Mouse (Mus musculus) cerebellum, postnatal 4 days (tissue): Measurements from ENCODE around the gene Gpr35.

Experiments used
- DNase-seq, 2 experiments: peaks; one replicate each; pipeline ENCODE4 v3.0.0; 2022; ENCODE audit warnings: low spot score in 2 of 2, mixed read lengths in 1 of 2

Gene Gpr35

DNA sequence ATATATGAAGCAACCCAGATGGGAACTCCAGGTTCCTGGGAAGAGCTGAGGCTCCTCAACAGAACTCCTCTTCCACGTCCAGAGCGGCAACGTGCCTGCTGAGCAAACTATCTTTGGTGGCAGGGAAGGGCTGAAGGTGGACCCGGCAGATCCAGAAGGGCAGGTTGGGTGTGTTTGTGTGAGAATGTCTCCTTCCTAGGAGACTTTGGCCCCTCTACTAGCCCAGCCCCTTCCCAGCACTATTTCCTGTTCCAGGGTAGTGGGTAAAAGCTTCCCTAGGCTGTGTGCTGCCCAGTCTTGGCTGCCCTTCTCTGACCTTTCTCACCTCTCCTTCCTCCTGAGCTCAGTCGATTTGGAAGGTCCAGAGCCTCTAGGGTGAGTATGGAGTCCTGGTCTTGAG is at the start of gene Gpr35:
TSS of gene Gpr35 (plus strand) at position 259 of the 400 bp plus-strand sequence.
- no peak for DNase-seq

DNA sequence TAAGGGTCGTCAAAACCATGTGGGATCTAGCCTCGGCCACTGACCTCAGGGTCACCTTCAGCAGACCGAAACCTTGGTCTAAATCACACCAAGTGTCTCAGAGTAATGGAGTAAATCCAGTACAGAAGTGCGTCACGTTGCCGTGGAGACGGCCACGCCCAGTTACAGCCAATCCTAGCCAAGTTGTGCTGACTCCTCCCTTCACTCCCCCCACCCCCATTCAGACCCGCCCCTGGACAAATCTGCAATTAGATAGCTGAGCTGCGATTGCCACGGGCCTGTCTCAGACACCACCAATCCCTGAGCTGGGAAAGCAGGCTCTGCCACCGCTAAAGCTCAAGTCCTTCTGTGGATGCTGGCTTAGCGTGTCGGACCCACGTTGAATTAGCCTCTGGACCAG is 47.9 kb upstream of the Gpr35 start, which contains the start of gene Ankmy1:
TSS of gene Ankmy1 (minus strand) at position 121 of the 400 bp plus-strand sequence.
- peak in 1 of 2 experiments; percentile 39 for DNase-seq

DNA sequence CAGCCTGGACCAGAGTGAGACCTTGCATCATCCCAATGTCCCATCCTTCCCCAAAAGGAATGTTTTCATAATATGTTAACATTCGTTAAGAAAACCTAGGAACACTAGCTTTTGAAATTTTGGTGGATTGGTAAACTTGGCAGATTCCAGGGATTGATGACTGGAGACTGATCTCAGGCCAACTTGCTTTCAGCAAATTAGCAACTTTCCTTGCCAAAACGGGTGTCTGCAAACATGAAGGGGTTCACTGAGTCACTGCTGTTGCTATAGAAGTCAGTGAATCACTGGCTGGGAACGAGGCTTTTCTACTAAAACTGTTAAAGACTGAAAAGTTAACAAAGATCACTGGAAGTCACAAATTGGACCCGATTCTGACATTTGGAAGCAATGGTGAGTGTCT is 47.0 kb upstream of the Gpr35 start:
- no peak for DNase-seq

DNA sequence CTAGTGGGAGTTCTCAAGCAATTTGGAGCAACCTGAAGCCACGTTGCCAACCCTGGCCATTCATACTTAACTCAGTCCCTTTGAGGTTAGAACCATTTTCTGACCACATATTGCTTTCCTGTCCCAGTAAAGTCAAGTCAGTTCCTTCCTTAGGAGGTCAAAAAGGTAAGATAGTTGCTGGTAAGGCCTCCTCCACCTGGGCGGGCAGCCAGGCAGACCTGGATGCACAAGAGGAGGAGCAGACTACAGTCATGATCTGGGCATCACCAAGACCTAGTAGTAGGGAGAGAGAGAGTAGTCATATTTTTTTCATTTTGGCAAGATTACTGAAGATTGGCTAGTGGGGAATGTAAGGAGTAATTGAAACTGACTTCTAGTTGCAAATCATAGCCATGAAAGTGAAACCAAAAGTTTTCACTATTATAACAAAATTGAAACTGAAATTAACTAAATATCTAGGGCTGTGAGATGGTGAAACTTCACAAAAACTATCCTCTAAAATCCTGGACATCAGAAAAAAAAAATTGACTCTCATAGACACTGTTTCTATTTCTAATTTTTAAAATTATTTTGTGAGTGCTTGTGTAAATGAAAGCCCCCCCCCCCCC is 44.9 kb upstream of the Gpr35 start:
- DNase-seq = no peak

DNA sequence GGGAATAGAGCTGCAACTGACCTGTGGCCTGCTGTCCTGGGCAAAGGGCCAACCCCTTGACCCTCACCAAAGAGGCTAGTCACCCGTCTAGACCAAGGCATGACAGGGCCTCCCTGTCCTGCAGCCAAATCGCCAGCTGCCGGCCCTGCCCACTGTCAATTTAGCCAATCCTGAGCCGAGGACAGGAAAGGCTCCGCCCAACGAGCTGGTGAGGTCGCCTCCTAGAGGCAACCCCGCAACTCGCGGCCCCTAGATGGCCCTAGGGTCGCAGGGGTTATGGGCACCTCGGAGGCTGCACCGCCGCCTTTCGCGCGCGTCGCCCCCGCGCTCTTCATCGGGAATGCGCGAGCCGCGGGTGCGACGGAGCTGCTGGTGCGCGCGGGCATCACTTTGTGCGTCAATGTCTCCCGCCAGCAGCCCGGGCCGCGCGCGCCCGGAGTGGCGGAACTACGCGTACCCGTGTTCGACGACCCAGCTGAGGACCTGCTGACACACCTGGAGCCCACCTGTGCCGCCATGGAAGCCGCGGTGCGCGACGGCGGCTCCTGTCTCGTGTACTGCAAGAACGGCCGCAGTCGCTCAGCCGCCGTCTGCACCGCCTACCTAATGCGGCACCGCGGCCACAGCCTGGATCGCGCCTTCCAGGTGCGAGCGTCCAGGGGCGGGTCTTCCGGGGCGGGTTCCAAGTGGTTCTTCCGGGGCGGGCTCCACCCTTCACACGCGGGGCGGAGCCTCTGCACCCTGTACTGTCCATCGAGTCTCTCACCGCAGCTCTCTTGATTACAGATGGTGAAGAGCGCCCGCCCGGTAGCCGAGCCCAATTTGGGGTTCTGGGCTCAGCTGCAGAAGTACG is 43.7 kb upstream of the Gpr35 start, which contains the start of gene Dusp28:
TSS of gene Dusp28 (plus strand) at position 203 of the 853 bp plus-strand sequence.
- DNase-seq = peak; percentile 57 to 79

DNA sequence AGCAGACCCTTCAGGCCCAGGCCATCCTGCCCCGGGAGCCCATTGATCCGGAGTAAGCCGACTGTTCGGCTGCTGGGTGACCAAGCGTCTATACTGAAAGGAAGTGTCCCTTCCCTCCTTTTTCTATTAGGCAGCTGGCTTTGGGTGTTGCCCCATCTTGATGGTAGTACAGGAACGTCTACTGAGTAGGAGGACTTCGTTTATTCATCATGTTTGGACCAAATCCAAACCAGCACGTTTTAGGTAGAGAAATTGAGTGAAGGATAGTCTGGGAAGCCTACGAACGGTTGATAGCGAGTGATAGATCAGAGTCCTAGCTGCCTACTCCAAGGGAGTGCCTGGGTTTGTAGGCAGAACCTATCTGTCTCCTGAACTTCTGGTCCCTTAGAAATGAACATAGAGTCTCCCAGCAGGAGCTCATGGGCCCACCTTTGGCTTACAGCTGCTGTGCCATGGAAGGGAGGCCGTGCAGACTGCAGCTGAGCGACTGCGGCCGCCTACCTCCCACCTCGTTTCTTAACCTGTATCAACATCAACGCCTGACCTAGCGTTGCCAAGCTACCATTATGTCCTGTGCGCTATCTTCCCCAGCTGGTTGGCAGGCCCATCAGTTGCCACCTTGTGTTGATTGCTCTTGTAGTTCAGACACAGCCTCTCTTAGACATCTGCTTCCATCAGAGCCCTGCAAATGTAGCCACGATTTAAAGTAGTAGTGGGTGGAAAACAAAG is 42.9 kb upstream of the Gpr35 start:
- no peak for DNase-seq

DNA sequence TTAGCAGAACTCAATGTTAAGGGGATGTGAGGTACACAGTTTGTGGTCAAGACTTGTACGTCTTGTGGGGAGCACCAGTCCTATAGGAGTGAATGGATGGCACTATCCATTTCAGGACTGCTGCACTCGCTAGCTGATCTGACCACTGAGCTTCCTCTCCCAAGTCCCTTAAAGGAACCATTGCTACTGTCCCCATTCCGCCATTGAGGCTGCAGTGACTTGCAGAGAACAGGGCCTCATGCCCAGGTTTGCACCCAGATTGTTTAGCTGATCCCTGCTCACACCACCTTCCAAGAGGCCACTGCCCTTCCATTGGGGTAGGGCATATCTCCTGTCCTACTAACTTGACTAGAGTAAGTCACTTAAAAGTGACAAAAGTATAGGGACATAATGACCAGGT is 42.0 kb upstream of the Gpr35 start:
- no peak for DNase-seq

DNA sequence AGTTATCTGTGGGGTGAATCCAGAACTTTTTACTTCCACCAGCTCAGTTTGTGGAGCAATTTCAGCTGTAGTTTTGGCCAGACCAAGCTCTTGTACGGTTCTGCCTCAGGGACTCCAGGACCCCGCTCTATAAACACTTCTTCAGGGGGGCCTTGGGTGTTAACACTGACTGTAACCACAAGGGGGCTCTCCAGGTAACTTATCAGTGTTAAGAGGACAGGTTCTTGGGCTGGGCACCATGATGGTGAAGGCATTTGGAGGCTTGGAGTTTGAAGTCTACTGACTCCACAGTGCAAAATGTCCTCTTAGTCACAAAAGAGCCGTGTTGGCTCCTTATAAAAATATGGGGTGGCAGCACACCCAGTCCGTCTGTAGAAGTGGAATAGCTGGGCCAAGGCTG is 41.6 kb upstream of the Gpr35 start:
- no peak for DNase-seq

DNA sequence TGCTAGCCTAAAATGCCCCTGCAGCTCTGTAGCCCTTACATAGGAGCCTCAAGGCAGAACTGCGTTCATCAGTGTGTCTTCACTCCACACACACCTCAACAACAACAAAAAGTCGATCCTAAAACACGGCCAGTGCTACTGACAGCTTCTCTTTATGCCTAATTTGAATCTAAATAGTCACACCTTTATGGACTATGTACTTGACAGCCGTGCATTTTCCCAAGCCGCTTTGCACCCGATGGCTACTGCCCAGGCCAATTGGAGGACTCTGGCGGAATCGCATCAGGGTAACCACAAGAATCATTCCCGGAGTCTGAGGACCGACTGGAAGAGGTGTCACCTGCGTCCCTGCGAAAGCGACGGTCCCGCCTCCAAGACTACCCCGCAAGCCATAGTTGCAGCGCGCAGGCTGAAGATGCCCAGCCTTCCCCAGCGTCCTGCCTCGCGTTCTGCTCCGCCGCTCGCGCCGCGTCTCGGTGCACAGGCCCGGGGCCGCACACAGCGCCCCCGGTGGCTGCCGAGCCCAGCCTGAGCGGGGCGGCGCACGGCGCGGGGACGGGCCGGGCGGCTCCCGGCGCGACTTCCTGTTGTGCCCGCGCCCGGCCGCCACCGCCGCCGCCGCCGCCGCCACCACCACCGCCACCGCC is 40.3 kb upstream of the Gpr35 start, which contains the start of gene Rnpepl1:
TSS of gene Rnpepl1 (plus strand) at position 545 of the 647 bp plus-strand sequence.
- DNase-seq = peak; percentile 58 to 76

DNA sequence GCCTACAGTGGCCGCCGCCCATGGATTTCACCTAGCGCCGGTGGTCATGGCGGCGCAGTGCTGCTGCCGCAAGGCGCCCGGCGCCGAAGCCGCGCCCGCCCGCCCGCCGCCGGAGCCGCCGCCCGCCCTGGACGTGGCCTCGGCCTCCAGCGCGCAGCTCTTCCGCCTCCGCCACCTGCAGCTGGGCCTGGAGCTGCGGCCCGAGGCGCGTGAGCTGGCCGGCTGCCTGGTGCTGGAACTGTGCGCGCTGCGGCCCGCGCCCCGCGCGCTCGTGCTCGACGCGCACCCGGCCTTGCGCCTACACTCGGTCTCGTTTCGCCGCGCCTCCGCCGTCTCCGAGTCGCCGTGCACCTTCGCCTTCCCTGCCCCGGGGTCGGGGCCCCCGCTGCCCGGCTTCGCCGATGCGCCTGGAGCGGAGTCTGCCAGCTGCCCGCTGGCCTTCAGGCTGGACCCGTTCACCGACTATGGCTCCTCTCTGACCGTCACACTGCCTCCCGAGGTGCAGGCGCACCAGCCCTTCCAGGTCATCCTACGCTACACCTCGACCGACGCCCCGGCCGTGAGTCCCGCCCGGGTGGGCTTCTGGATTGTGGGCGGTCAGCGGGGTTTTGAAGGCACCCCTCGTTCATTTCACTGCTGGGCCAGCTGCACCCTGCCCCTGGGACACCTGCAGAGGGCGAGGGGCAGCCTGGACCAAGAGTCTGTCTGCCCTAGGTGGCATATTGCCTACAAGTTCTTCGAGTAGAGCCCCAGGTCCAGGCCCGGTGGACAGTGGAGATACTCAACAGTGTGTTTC is 39.5 kb upstream of the Gpr35 start:
- peak in 1 of 2 experiments; percentile 70 for DNase-seq

DNA sequence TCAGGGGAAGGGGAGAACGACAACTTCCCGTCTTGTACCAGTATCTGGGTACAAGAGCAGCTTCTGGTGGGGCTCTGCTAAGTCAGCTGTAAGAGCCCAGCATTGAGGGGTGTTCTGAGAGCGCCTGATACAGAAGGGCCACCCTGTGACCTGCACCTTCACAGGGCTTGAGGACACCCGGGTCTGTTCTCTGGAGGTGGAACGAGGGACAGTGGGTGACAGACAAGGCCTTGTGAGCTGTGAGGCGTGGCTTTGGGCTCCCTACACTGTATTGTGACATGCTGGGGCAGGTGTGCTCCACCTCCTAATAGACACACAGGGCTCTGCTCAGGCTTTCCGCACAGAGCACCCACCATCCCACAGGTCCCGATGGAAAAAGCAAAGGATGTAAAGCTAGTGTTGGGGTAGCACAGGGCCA is 38.9 kb upstream of the Gpr35 start:
- no peak for DNase-seq

DNA sequence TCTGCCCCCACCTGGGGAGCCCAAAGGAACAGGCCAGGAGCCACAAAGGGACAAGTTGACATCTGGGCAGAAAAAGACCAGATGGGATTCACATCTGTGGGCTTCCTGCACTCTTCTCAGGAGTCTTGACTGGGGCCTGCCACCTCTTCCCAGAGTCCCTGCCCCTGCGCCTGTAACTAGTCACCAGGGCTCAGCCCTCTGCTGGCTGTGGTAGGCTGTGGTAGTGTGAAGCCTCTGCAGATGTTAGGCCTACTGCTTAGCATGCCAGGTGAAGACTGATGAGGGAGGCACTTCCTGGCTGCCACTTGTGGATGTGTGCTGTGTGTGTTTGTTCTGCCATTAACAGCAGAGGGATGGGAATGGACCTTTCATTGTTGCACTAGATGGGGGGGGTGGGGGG is 38.4 kb upstream of the Gpr35 start:
- DNase-seq = peak in 1 of 2 experiments; percentile 18

DNA sequence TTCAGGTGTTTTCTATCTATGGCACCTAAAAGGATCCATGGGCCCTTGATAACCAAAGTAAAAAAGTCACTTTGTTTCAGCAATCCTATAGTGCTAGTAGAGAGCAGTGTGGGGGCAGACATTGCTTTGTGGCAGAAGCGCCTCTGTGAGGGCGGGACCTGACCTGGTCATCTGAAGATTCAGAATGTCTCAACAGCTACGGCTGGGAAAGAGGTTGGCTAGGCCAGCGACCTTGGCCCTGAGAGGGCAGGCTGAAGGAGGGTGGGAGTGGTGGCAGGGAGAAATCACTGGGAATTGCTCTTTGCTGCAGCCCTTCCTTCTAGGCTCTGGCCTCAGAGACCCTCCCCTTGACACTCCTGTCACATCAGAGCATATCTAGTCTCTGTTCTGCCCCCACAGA is 36.4 kb upstream of the Gpr35 start:
- DNase-seq = peak in 1 of 2 experiments; percentile 7

DNA sequence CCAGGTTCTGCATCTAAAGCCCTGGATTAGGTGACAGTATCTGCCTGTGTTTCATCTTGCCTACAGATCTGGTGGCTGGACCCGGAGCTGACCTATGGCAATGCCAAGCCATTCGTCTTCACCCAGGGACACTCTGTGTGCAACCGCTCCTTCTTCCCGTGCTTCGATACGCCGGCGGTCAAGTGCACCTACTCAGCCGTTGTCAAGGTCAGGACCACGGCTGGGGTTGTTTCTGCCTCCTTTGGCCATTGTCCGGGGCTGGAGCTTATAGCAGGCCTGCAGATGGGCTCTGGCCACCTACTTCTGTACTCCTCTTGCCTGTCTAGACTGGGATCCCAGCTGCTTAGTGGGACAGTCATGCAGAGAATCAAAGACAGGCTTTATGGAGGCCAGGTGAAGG is 35.7 kb upstream of the Gpr35 start:
- peak in 1 of 2 experiments; percentile 12 for DNase-seq

DNA sequence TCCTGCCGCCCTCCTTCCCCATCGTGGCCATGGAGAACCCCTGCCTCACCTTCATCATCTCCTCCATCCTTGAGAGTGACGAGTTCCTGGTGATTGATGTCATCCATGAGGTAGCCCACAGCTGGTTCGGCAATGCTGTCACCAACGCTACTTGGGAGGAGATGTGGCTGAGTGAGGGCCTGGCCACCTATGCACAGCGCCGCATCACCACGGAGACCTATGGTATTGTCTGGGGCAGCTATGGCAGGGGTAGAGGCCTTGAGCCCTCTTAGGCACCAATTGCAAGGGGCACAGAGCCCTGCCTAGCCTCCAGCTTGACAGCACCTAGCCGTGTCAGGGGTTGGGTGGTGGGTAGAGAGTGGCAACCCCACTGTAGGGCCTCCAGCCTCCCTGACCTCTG is 33.9 kb upstream of the Gpr35 start:
- DNase-seq = no peak

DNA sequence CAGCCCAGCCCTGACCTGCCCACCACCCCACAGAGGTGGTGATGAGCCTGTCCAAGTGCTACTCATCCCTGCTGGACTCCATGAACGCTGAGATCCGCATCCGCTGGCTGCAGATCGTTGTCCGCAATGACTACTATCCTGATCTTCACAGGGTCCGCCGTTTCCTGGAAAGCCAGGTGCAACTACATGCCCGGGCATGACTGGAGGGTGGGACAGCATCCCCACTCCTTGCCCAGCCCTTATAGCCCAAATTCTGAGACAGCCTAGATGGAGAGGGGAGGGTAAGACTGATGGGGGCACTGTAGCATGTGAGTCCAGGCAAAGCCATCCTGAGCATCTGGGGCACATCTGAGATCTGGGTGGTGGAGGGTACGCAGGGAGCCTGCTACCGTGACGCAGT is 31.5 kb upstream of the Gpr35 start:
- no peak for DNase-seq

DNA sequence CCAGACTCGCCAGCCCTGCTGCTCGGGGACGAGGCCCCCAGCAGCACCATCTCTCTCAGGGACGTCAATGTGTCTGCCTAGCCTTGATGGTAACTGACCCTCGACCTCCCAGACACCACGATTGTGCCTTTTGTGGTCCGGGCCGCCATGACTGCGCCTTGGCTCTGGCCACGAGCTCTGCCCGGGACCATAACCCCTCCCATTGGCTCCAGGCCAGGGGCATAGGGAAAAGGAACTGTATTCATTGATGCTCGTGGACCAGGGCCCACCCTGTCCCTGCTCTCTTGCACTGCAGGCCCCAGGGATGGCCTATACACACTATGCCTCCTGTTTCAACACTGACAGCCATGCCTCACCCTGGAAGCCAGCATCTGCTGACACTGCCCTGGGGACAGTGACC is 30.9 kb upstream of the Gpr35 start:
- DNase-seq = no peak

DNA sequence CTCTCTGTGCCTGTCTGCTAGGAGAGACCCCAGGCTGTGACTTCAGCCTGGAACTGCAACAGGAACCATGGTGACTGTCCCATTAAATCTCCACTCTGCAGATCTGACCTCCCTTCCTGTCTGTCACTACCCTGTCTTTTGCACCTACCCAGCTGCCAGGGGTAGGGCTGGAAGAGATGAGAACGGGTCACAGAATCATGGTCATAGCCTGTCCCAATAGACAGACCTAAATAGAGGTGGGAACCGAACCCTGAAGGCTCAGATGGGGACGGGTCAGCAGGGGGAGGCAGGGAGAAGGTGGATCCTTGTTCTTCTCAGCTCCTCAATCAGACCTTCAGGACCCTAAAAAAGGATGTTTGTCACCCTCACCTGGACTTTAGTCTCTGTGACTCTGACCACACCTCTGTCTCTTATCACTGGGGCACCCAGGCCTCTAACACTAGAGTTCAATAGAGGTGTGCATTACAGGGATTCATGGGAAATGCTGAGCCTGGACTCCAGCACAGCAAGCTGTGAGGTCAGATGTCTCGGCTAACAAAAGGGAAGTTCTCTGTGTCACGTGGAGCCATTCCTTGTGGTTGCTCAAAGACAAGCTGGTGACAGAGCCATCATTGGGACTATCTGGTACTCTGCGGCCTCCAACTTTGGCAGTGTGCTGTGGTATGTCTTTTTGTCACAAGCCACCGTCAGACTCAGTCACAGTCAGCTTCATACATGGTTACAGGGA is 30.0 kb upstream of the Gpr35 start:
- DNase-seq = no peak

DNA sequence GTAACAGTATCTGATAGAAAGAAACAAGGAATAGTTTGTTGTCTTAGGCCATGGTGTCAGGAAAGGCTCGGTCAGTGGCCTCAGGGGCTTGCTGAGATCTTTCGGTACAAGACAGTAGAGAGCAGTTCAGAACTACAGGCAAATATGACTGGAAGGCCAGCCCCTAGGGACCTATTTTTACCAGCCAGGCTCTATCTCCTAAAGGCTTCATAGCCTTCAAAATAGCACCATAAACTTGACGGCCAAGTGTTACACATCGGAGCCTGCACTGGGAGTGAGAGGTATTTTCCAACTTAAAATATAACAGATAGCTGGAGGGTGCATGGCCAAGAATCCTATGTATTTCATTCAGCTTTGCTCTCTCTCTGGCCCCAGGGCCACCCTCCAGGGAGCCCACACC is 29.2 kb upstream of the Gpr35 start:
- no peak for DNase-seq

DNA sequence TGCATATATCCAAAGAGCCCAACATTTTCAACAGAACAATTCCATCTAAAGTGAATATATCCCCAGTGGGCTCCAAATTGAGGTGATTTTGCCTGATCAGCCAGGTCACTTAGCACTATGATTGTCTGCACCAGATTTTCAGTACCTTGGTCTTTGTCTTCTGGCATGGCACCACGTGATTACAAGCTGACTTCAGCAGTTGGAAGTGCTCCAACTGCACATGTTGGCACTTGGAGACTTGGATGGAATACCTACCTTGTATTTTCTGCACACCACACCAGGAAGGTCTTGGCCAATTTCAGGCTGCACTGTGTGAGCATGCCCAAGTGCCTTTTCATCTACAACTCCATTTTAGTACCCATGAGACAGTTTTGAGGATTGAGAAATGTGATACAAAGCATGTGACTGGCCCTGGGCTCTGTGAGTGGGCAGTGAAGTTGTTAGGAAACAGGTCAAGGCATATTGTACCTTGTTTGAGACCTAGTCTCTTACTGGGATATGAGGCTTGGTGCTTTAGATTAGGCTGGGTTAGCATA is 20.4 kb upstream of the Gpr35 start:
- no peak for DNase-seq
